Mouse (Mus musculus) E14TG2a.4 (cell line): ENCODE data around the gene Pik3r2.

Experiments used
- H3K27me3 ChIP-seq: 2 replicates; pipeline ENCODE4 v1.6.1; 2014; ENCODE audit warnings: low read length, control low read depth; ENCODE audit not compliant: insufficient read depth
- H3K36me3 ChIP-seq: 2 replicates; pipeline ENCODE4 v1.6.1; 2014; ENCODE audit warnings: low read length, control low read depth; ENCODE audit not compliant: insufficient read depth
- H3K4me1 ChIP-seq: replicated peaks from 2 replicates; pipeline ENCODE4 v1.6.1; 2014; ENCODE audit warnings: low read depth, low read length, control low read depth
- H3K4me3 ChIP-seq: replicated peaks from 2 replicates; pipeline ENCODE4 v1.5.1; 2014; ENCODE audit warnings: mild to moderate bottlenecking, low read length
- H3K9me3 ChIP-seq: 2 replicates; pipeline ENCODE4 v1.6.1; 2014; ENCODE audit warnings: low read length, control low read depth
- CTCF ChIP-seq: conservative IDR thresholded peaks from 2 replicates; pipeline ENCODE4 v1.5.1; 2014; ENCODE audit warnings: low read length
- NANOG ChIP-seq: IDR thresholded peaks from 2 replicates; pipeline ENCODE4 v1.6.1; 2014; ENCODE audit warnings: borderline replicate concordance, low read length, mixed read lengths
- POU5F1 ChIP-seq: IDR thresholded peaks from 2 replicates; pipeline ENCODE4 v1.6.1; 2014; ENCODE audit warnings: low read length, borderline replicate concordance

The Pik3r2 gene

GRCm38 (mm10) chr8:70765838-70766570, 10.5 kb downstream of the Pik3r2 start:
- TF ChIP-seq NANOG = no peak
- TF ChIP-seq CTCF = no peak
- no peak for TF ChIP-seq POU5F1
- peaks cover 8% of the 10 kb centered on the region; the same call in 1 of the 2 replicates for H3K27me3 ChIP-seq
- peak overlapping the region; percentile 80 for H3K4me3 ChIP-seq

GRCm38 (mm10) chr8:70765329-70765728, 11.2 kb downstream of the Pik3r2 start:
- H3K9me3 ChIP-seq = no peaks in the 10 kb centered on the region
- peaks cover 89% of the 10 kb centered on the region for H3K4me1 ChIP-seq
- H3K36me3 ChIP-seq = peaks cover 58% of the 10 kb centered on the region
- TF ChIP-seq NANOG (no peak), POU5F1 (no peak)
- peaks cover 8% of the 10 kb centered on the region; the same call in 1 of the 2 replicates for H3K27me3 ChIP-seq
- peak overlapping the region; percentile 80 for H3K4me3 ChIP-seq

More at GRCm38 (mm10) chr8:70765838-70766570, 10.5 kb downstream of the Pik3r2 start:
- no peaks in the 10 kb centered on the region for H3K9me3 ChIP-seq
- H3K4me1 ChIP-seq = peaks cover 96% of the 10 kb centered on the region
- H3K36me3 ChIP-seq = peaks cover 65% of the 10 kb centered on the region

DNA sequence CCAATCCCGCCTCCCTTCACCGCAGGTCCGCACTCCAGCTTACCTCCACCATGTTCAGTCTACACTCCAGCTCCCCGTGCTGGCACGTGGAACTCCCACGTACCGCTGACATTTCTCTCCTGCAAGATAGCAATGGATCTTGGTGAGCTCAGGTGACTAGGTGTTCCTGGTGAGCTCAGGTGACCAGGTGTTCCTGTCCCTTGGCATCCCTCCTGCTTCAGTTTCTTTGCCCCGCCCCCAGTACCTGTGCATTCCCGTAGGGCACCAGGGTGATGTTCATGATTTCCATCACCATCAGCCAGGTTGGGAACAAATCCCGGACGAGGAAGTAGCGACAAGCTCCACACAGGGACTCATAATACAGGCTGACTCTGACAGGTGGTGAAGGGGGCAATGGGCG, 11.8 kb downstream of the Pik3r2 start:
- peak overlapping the region; percentile 80; the same call in 1 of the 2 replicates for H3K4me3 ChIP-seq
- H3K27me3 ChIP-seq = peaks cover 8% of the 10 kb centered on the region; the same call in 1 of the 2 replicates
- H3K36me3 ChIP-seq = peaks cover 53% of the 10 kb centered on the region
- peaks cover 89% of the 10 kb centered on the region for H3K4me1 ChIP-seq
- H3K9me3 ChIP-seq = no peaks in the 10 kb centered on the region
- TF ChIP-seq NANOG (no peak), CTCF (no peak), POU5F1 (no peak)

DNA sequence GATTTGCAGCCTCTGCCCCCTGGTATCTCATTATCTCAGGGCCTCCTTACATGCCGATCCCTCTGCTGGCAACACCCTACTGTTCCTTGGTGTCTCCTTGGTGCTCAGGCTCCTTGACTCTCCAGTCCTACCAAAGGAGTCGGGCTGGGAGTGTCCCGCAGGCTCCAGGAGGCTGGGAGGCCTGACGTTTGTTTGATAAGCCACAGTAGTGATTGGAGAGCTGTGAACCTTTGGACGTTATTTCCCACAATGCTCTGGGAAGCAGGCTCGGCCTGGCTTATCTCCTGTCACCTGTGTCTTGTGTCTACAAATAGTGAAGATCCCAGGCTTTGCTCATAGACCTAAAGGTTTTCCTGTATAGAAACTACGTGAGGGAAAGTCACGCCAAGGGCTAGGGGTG, 12.5 kb downstream of the Pik3r2 start:
- H3K9me3 ChIP-seq = no peaks in the 10 kb centered on the region
- TF ChIP-seq NANOG (no peak), POU5F1 (no peak), CTCF (no peak)
- H3K4me1 ChIP-seq = peaks cover 90% of the 10 kb centered on the region
- peaks cover 8% of the 10 kb centered on the region; the same call in 1 of the 2 replicates for H3K27me3 ChIP-seq
- H3K36me3 ChIP-seq = peaks cover 55% of the 10 kb centered on the region
- peak overlapping the region; percentile 80; the same call in 1 of the 2 replicates for H3K4me3 ChIP-seq

DNA sequence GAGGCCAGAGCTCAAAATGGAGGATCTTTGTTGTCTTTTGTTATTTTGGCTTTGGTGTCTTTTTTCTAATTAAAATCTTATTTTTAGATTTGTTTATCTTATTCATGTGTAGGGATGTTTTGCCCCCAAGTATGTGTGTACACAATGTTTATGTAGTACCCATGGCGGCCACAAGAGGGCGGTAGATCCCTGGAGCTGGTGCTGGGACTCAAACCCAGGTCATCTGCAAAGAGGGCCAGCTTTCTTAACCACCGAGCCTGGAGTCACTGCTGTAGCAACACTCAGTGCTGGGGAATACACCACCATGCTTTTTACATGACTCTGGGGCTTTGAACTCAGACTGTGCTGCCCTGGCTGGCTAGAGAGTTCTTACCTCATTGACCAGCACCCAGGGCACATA, 13.2 kb downstream of the Pik3r2 start:
- Histone ChIP-seq H3K4me3 (no peak overlapping the region), H3K36me3 (peaks cover 55% of the 10 kb centered on the region), H3K4me1 (peaks cover 90% of the 10 kb centered on the region), H3K9me3 (no peaks in the 10 kb centered on the region), H3K27me3 (peaks cover 8% of the 10 kb centered on the region; the same call in 1 of the 2 replicates)
- peak; percentile 94 for TF ChIP-seq CTCF
- TF ChIP-seq NANOG = no peak

- no peaks in the 10 kb centered on the region for H3K9me3 ChIP-seq
- H3K4me3 ChIP-seq = peak overlapping the region; percentile 37; the same call in 1 of the 2 replicates
- H3K4me1 ChIP-seq = peaks cover 88% of the 10 kb centered on the region
- peaks cover 55% of the 10 kb centered on the region for H3K36me3 ChIP-seq
- TF ChIP-seq NANOG (no peak), CTCF (no peak), POU5F1 (no peak)
- H3K27me3 ChIP-seq = peaks cover 8% of the 10 kb centered on the region; the same call in 1 of the 2 replicates
These were observed 14.4 kb downstream of the Pik3r2 start for GRCm38 (mm10) chr8:70762118-70762517.

DNA sequence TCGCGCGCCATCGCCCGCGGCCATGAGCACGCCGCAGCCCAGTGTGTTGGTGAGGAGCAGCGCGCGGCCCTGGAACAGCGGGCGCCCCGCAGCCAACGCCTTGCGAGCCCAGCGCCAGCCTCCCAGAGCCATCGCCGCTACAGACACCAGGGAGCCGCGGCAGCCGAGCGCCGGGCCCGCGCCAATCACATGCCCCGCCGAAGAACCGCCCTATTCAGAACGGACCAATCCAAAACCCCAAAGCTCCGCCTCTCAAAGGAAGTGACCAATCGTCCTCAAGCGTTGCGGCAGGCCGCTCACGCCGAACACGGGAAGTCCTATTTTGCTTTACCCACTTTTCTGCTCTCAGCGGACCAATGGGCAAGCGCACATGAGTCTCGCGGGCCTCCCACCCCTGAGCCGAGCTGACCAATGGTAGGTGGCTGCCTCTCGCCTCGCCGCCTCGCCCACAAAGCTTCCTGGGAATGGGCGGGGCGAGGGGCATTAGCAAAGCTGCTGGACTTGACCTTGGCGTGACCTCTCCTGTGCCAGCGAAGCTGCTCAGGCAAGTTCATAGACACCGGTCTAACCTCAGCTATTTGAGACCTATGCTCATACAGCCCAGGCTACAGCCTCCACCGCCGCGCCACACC, 15.6 kb downstream of the Pik3r2 start, which contains the start of gene Mpv17l2:
TSS of gene Mpv17l2 (minus strand) at position 172 of the 632 bp plus-strand sequence.
- Histone ChIP-seq H3K4me1 (peaks cover 82% of the 10 kb centered on the region), H3K9me3 (no peaks in the 10 kb centered on the region)
- no peak for TF ChIP-seq CTCF
- TF ChIP-seq POU5F1 = no peak
- TF ChIP-seq NANOG = no peak; the same call in 1 of the 2 replicates

DNA sequence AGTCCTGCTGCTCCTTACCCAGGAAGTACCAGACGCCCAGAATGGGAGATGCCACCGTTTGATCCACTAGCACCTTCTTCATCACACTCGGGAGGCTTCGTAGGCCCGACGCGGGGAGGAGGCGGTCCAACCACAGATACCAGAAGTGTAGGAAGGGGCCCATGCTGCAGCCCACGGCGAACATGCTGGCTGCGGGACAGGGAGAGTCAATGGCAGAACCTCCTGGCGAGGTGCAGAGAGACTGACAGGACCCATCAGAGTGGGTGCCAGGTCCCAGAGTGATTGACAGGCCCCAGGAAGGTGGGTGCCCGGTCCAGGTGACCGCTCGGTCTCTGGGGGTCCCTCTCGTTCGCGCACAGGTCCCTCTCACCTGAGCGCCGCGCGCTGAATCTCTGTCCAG, 16.2 kb downstream of the Pik3r2 start:
- Histone ChIP-seq H3K9me3 (no peaks in the 10 kb centered on the region), H3K4me3 (peak overlapping the region; percentile 96), H3K27me3 (0 out of 2 replicates have a peak, but pooled peaks cover 5% of the 10 kb centered on the region), H3K4me1 (peaks cover 82% of the 10 kb centered on the region), H3K36me3 (peaks cover 65% of the 10 kb centered on the region)
- no peak for TF ChIP-seq CTCF
- TF ChIP-seq NANOG = no peak

More for the DNA sequence above, 15.6 kb downstream of the Pik3r2 start, which contains the start of gene Mpv17l2:
- Histone ChIP-seq H3K4me3 (peak within 1 kb of the TSS; percentile 96), H3K27me3 (peaks cover 7% of the 10 kb centered on the region; the same call in 1 of the 2 replicates), H3K36me3 (peaks cover 65% of the 10 kb centered on the region)
